Mouse (Mus musculus) liver, adult 2 months (tissue): ENCODE measurements at regions not wholly inside any gene's neighbourhood (a gene's known extent, or its start where the extent isn't known, plus 50 kb on each side); places are given as distances from the start of the nearest gene placed in this dataset.

Experiments used
- DNase-seq: peaks from one replicate; pipeline ENCODE4 v3.0.0-alpha.2; 2011; ENCODE audit warnings: low read depth, low spot score; ENCODE audit errors: extremely low read depth
- H3K27ac ChIP-seq: fragments of 200-500 bp; replicated peaks from 2 replicates; pipeline ENCODE4 v1.5.1; 2012; ENCODE audit warnings: low read depth, mild to moderate bottlenecking, control low read depth, inconsistent platforms, low read length; ENCODE audit not compliant: insufficient read depth
- H3K27me3 ChIP-seq: fragments of 200-500 bp; 2 replicates; pipeline ENCODE4 v1.6.1; 2012; ENCODE audit warnings: mild to moderate bottlenecking, moderate library complexity, low read length, inconsistent platforms; ENCODE audit not compliant: control insufficient read depth, insufficient read depth
- H3K36me3 ChIP-seq: fragments of 200-500 bp; 2 replicates; pipeline ENCODE4 v1.6.1; 2012; ENCODE audit warnings: low read length, inconsistent platforms; ENCODE audit not compliant: control insufficient read depth, insufficient read depth
- H3K4me1 ChIP-seq: fragments of 200-500 bp; 2 replicates; pipeline ENCODE4 v1.6.1; 2011; ENCODE audit warnings: low read length; ENCODE audit not compliant: control insufficient read depth, insufficient read depth
- H3K4me3 ChIP-seq: fragments of 200-500 bp; 2 replicates; pipeline ENCODE4 v1.5.1; 2011; ENCODE audit warnings: low read depth, mild to moderate bottlenecking, control low read depth, low read length, moderate library complexity; ENCODE audit not compliant: insufficient read depth
- H3K79me2 ChIP-seq: fragments of 200-500 bp; 2 replicates; pipeline ENCODE4 v1.6.1; 2012; ENCODE audit warnings: inconsistent platforms, mild to moderate bottlenecking, low read length, moderate library complexity; ENCODE audit not compliant: control insufficient read depth, insufficient read depth
- H3K9ac ChIP-seq: fragments of 200-500 bp; 2 replicates; pipeline ENCODE4 v1.6.1; 2012; ENCODE audit warnings: low read depth, mild to moderate bottlenecking, control low read depth, inconsistent platforms, low read length
- CTCF ChIP-seq: fragments of 200-500 bp; IDR thresholded peaks from 2 replicates; pipeline ENCODE4 v1.5.1; 2011; ENCODE audit warnings: low read depth, low read length, control low read depth
- POLR2A ChIP-seq: fragments of 200-500 bp; IDR thresholded peaks from 2 replicates; pipeline ENCODE4 v1.6.1; 2011; ENCODE audit warnings: low read length, control low read depth; ENCODE audit not compliant: insufficient read depth; ENCODE audit errors: extremely low read depth
- WGBS: fragments of 180-500 bp; shearing (Covaris S2); methylation state at CpG from one replicate; pipeline ENCODE4 v1.1.7; 2018; 5-methylcytosine and 5-hydroxymethylcytosine counted together

DNA sequence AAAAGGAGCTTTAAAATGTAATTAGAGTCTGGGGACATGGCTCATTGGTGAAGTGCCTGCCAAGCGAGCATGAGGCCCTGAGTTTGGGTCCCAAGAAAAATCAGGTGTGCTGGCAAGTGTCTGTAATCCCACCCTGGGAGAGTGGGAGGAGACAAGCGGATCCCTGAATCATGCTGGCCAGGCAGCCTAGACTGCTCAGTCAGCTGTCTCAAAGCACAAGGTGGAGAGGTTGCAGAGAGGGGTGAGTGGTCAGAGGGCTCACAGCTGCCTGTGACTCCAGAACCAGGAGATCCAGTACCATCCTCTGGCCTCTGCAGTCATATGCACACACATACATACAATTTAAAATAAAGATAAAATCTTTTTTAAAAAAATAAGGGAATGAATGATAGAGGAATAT, 97.7 kb downstream of the Nptx2 start:
- Histone ChIP-seq H3K27ac (no peak overlapping the region), H3K27me3 (no peaks in the 10 kb centered on the region), H3K4me3 (no peak overlapping the region), H3K9ac (no peak overlapping the region), H3K36me3 (no peaks in the 10 kb centered on the region), H3K4me1 (no peaks in the 10 kb centered on the region), H3K79me2 (no peaks in the 10 kb centered on the region)
- WGBS: 78% methylated on average over 2 of the region's 2 CpGs
- DNase-seq: no peak
- TF ChIP-seq CTCF (no peak), POLR2A (no peak)

DNA sequence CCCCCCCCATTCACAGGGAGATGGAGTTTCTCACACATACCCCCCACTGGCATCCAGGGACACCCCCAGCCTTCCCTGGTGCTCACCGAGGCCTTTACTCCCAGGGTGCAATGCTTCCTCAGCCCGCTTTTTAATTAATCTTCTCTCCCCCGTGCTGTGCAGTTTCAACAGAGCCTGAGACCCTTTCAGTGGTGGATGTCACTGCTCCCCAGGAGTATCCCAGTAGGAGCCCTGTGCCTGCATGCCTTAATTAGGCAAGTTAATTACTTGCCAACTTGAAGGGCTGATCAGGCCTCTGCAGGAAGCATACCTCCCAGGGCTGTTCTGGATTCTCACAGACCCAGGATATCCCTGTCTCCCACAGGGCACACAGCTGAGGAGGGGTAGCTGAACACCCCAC, 99.7 kb downstream of the Nptx2 start:
- Histone ChIP-seq H3K4me3 (no peak overlapping the region), H3K36me3 (no peaks in the 10 kb centered on the region), H3K79me2 (no peaks in the 10 kb centered on the region), H3K27ac (no peak overlapping the region), H3K27me3 (no peaks in the 10 kb centered on the region), H3K4me1 (no peaks in the 10 kb centered on the region), H3K9ac (no peak overlapping the region)
- DNase-seq: no peak
- WGBS: 53% methylated on average over 3 of the region's 3 CpGs
- no peak for TF ChIP-seq POLR2A
- TF ChIP-seq CTCF: no peak

DNA sequence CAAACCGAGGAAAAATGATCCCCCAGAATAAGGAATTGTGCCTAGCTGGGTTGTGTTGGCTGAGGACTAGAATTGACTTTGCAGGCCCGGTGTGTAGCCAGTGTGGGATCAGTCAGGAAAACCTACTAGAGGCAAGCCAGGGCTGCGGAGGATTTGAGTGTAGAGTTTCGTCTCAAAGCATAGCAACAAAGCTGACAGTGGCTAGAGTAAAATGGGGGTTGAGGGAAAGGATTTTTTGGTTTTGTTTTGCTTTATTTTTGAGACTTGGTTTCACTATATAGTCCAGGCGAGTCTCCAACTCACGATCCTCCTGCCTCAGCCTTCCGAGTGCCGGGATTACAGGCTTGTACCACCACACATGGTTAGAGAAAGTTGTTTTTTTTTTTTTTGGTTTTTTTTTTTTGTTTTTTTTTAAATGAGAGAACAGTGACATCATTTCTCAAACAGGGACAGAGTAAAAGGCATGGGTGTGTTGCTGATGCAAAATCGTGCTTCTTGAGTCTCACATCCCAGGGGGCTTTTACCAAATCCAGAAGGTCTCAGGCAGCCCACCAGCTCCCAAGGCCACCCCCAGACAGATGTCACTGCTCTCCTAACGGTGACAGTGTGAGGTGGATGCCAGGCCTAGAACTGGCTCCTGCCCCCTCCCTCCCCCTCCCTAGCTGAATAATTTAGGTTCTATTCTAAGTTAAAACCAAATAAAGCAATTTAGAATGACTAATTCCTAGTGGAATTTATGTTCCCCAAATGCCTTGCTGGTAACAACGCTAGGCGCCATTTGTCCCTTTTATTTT, 101.8 kb downstream of the Nptx2 start:
- TF ChIP-seq POLR2A: no peak
- no peak for TF ChIP-seq CTCF
- 89% methylated on average over 12 of the region's 12 CpGs for WGBS
- H3K9ac ChIP-seq: no peak overlapping the region
- H3K4me3 ChIP-seq: no peak overlapping the region
- H3K79me2 ChIP-seq: no peaks in the 10 kb centered on the region
- H3K36me3 ChIP-seq: no peaks in the 10 kb centered on the region
- H3K4me1 ChIP-seq: no peaks in the 10 kb centered on the region
- H3K27ac ChIP-seq: no peak overlapping the region
- H3K27me3 ChIP-seq: no peaks in the 10 kb centered on the region
- DNase-seq: no peak

DNA sequence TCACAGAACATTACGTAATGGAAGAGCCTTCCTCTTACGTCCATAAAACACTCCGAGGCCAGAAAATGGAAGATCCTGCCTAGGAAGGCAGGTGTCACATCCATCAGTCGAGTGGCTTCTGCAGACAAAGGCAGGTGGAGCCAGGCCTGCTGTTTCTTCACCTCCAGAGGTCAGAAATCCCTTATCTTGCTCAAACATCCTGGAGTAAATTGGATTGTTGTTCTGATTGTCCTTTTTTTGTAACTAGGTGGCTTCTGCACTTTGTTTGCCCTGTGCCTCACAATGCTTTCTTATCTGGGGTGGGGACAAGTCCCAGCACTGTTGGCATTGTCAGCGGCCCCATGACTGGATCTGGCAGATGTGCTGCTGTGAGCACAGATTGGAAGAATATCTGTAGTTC, 106.5 kb downstream of the Nptx2 start:
- Histone ChIP-seq H3K4me3 (no peak overlapping the region), H3K79me2 (no peaks in the 10 kb centered on the region), H3K27me3 (no peaks in the 10 kb centered on the region), H3K9ac (no peak overlapping the region), H3K27ac (no peak overlapping the region), H3K36me3 (no peaks in the 10 kb centered on the region), H3K4me1 (no peaks in the 10 kb centered on the region)
- TF ChIP-seq CTCF (no peak), POLR2A (no peak)
- no peak for DNase-seq
- 22% methylated on average over 5 of the region's 5 CpGs for whole genome bisulfite sequencing

DNA sequence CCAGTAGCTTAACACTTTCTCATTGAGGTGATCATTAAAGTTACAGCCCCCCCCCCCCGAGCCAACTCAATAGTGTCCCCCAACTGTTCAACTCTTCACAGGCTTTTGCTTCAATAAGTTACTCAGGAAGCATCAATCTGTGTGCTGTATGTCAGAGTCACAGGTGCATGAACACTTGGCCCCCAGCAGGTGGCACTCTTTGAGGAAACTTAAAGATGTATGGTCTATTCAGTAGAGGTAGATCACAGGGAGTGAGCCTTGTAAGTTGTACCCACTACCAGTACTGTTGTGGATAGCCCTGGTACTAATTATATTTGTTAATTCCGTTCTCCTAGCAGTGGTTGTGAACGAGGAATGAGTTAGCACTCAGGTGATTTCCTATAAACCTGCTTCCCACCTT, 99.6 kb downstream of the Tmem130 start:
- no peak for DNase-seq

DNA sequence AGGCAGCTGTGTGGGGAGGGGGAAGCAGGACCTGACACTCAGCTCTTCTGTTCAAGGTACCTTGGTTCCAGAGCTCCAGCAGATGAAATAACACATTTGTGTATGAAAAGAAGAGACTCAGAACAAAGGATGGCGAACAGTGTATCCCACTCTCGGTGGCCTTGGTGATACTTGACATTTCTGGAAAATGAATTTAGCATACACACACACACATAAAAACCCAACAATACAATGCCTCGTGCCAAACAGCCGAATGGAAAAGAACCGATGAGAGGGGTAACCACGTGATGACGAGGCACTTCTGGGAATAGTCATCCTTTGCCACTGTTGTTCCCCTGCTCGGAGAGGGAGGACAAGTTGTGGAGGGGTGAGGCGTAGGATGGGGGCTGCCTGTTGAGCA, 97.6 kb downstream of the Tmem130 start:
- Histone ChIP-seq H3K27me3 (no peaks in the 10 kb centered on the region), H3K27ac (no peak overlapping the region), H3K4me3 (no peak overlapping the region), H3K9ac (no peak overlapping the region), H3K36me3 (no peaks in the 10 kb centered on the region), H3K4me1 (no peaks in the 10 kb centered on the region), H3K79me2 (no peaks in the 10 kb centered on the region)
- WGBS: 88% methylated on average over 9 of the region's 9 CpGs
- no peak for TF ChIP-seq POLR2A
- no peak for TF ChIP-seq CTCF
- no peak for DNase-seq

More for the DNA sequence above, 99.6 kb downstream of the Tmem130 start:
- Histone ChIP-seq H3K79me2 (no peaks in the 10 kb centered on the region), H3K36me3 (no peaks in the 10 kb centered on the region), H3K4me1 (no peaks in the 10 kb centered on the region), H3K27ac (no peak overlapping the region), H3K9ac (no peak overlapping the region), H3K27me3 (peaks cover 4% of the 10 kb centered on the region; the same call in 1 of the 2 replicates), H3K4me3 (no peak overlapping the region)
- TF ChIP-seq POLR2A (no peak), CTCF (no peak)
- 77% methylated on average over 3 of the region's 3 CpGs for WGBS
